Mouse (Mus musculus) midbrain, embryonic 10.5 days (tissue): ENCODE data around the gene Acss3. TPM values are rescaled to one million over a fixed set of nuclear protein-coding genes. Genes with fewer than 3 reads are reported as not detected.

ENCODE experiments used
- DNase-seq: peaks from one replicate; pipeline ENCODE4 v3.0.0-alpha.2; 2017; ENCODE audit warnings: low spot score
- H3K27ac ChIP-seq: fragments of 300-500 bp; sonication (generic); replicated peaks from 2 replicates; pipeline ENCODE4 v1.5.1; 2016; ENCODE audit warnings: mild to moderate bottlenecking
- H3K27me3 ChIP-seq: fragments of 300-500 bp; sonication (generic); 2 replicates; pipeline ENCODE4 v1.6.1; 2016; ENCODE audit warnings: low read depth, mild to moderate bottlenecking; ENCODE audit not compliant: poor library complexity, severe bottlenecking
- H3K36me3 ChIP-seq: fragments of 300-500 bp; sonication (generic); 2 replicates; pipeline ENCODE4 v1.6.1; 2016; ENCODE audit warnings: mild to moderate bottlenecking, moderate library complexity
- H3K4me1 ChIP-seq: fragments of 300-500 bp; sonication (generic); 2 replicates; pipeline ENCODE4 v1.6.1; 2016
- H3K4me3 ChIP-seq: fragments of 300-500 bp; sonication (generic); 2 replicates; pipeline ENCODE4 v1.5.1; 2016; ENCODE audit warnings: mild to moderate bottlenecking, moderate library complexity
- H3K9me3 ChIP-seq: fragments of 300-500 bp; sonication (generic); replicated peaks from 2 replicates; pipeline ENCODE4 v1.6.1; 2016; ENCODE audit warnings: mild to moderate bottlenecking
- WGBS: fragments of 180-500 bp; shearing (Covaris S2); methylation state at CpG from one replicate; pipeline ENCODE4 v1.1.7; 2016; 5-methylcytosine and 5-hydroxymethylcytosine counted together
- polyA plus RNA-seq: library from polyadenylated mRNA; unstranded; fragments of >200 nt; fragmentation: Nextera tagmentation; extraction: Ambion mirVana; gene quantifications from 2 replicates; pipeline ENCODE4 v1.2.1, GENCODE M21; 2016

Acss3 gene
- polyA plus RNA-seq, 1 experiment from 2014 or later, result 2.7 TPM

GRCm38 (mm10) chr10:106910108-106910507 is 213.4 kb downstream of the Acss3 start:
- Histone ChIP-seq H3K4me3 (no peak overlapping the region), H3K27ac (no peak overlapping the region), H3K36me3 (no peaks in the 10 kb centered on the region), H3K27me3 (no peaks in the 10 kb centered on the region), H3K9me3 (peaks cover 7% of the 10 kb centered on the region; the same call in 1 of the 2 replicates), H3K4me1 (no peaks in the 10 kb centered on the region)
- DNase-seq, result no peak
- WGBS, result 82% methylated on average over 3 of the region's 3 CpGs

- H3K27me3 ChIP-seq, result no peaks in the 10 kb centered on the region
- H3K36me3 ChIP-seq, result no peaks in the 10 kb centered on the region
- no peak overlapping the region for H3K27ac ChIP-seq
- H3K4me1 ChIP-seq, result peaks cover 5% of the 10 kb centered on the region; the same call in 1 of the 2 replicates
- peak; percentile 18 for DNase-seq
- no peak overlapping the region for H3K4me3 ChIP-seq
- no peaks in the 10 kb centered on the region for H3K9me3 ChIP-seq
- 56% methylated on average over 13 of the region's 13 CpGs for WGBS
These were observed 227.1 kb downstream of the Acss3 start for GRCm38 (mm10) chr10:106896351-106896750.

Other genes with a start within 250 kb of the Acss3 start
- gene Lin7a, start 148.0 kb upstream of the Acss3 start, polyA plus RNA-seq, result 3.1 and 7.7 TPM in 2 replicates